Mouse (Mus musculus) kidney, adult 2 months (tissue): ENCODE measurements around the gene Acacb.

ENCODE experiments used
- CTCF ChIP-seq: fragments of 200-500 bp; conservative IDR thresholded peaks from 2 replicates; pipeline ENCODE4 v1.5.1; 2011; ENCODE audit warnings: low read depth, mild to moderate bottlenecking, control low read depth, low read length, moderate library complexity, mixed read lengths; ENCODE audit not compliant: insufficient read depth, insufficient read length
- POLR2A ChIP-seq: fragments of 200-500 bp; IDR thresholded peaks from one replicate; pipeline ENCODE4 v1.6.1; 2011; ENCODE audit warnings: low read depth, low read length, control low read depth

DNA sequence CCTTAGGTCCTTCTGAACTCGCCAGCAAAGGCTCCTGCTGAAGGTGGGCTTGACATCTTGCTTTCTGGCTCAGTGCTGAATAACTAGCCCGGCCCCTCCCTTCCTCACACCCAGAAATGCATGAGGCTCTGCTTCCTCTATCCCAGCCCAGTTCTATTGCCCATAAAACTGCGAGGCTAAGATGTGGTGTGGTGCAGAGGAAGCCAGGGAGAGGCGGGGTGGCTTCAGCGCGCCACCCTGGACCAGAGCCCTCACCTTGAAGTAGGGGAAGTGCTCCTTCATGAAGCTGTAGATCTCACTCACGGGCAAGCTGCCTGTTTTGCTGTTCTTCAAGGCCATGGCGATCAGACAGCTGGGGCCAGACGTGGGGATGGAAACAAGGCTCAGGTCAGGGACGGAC, 113.2 kb downstream of the Acacb start:
- TF ChIP-seq POLR2A (no peak), CTCF (no peak)
